Mouse (Mus musculus) intestine, postnatal 0 days (tissue): ENCODE data around the gene Prokr2. TPM values are rescaled to one million over a fixed set of nuclear protein-coding genes. Genes with fewer than 3 reads are reported as not detected.

Experiments
- ATAC-seq: fragments of 200-750 bp; cut with Nextera tagmentation; 2 replicates; pipeline ENCODE4 v1.8.0; 2017; ENCODE audit warnings: mild to moderate bottlenecking, moderate TSS enrichment, moderate library complexity
- H3K27ac ChIP-seq: fragments of 300-500 bp; sonication (generic); 2 replicates; pipeline ENCODE4 v1.5.1; 2014; ENCODE audit warnings: mild to moderate bottlenecking, low read depth, low read length, moderate library complexity
- H3K27me3 ChIP-seq: fragments of 300-500 bp; sonication (generic); replicated peaks from 2 replicates; pipeline ENCODE4 v1.6.1; 2014; ENCODE audit warnings: low read length, mixed read lengths; ENCODE audit not compliant: control insufficient read depth, insufficient read depth
- H3K36me3 ChIP-seq: fragments of 300-500 bp; sonication (generic); 2 replicates; pipeline ENCODE4 v1.6.1; 2014; ENCODE audit warnings: mild to moderate bottlenecking, moderate library complexity; ENCODE audit not compliant: control insufficient read depth, insufficient read depth
- H3K4me1 ChIP-seq: fragments of 300-500 bp; sonication (generic); replicated peaks from 2 replicates; pipeline ENCODE4 v1.6.1; 2014; ENCODE audit warnings: antibody characterized with exemption, low read length, mixed read lengths; ENCODE audit not compliant: control insufficient read depth, insufficient read depth
- H3K4me2 ChIP-seq: fragments of 300-500 bp; sonication (generic); replicated peaks from 2 replicates; pipeline ENCODE4 v1.6.1; 2014; ENCODE audit warnings: low read depth, mild to moderate bottlenecking, moderate library complexity
- H3K4me3 ChIP-seq: fragments of 300-500 bp; sonication (generic); 2 replicates; pipeline ENCODE4 v1.5.1; 2014; ENCODE audit warnings: low read depth, low read length
- H3K9ac ChIP-seq: fragments of 300-500 bp; sonication (generic); 2 replicates; pipeline ENCODE4 v1.6.1; 2014; ENCODE audit warnings: mild to moderate bottlenecking, low read depth, low read length
- H3K9me3 ChIP-seq: fragments of 300-500 bp; sonication (generic); 2 replicates; pipeline ENCODE4 v1.6.1; 2016; ENCODE audit warnings: mixed run types; ENCODE audit not compliant: control insufficient read depth
- CTCF ChIP-seq: sonication (generic); IDR thresholded peaks from 2 replicates; pipeline ENCODE4 v1.5.1; 2016; ENCODE audit warnings: low read depth, mild to moderate bottlenecking, control low read depth, antibody characterized with exemption, moderate library complexity
- WGBS: fragments of 180-500 bp; shearing (Covaris S2); extraction: QIAGEN DNeasy Blood & Tissue Kit; methylation state at CpG from one replicate; pipeline ENCODE4 v1.1.7; 2014; 5-methylcytosine and 5-hydroxymethylcytosine counted together
- polyA plus RNA-seq: library from polyadenylated mRNA; unstranded; fragments of >200 nt; fragmentation: Nextera tagmentation; extraction: Ambion mirVana; gene quantifications from 2 replicates; pipeline ENCODE4 v1.2.1, GENCODE M21; 2015

Prokr2 gene
- polyA plus RNA-seq, 1 experiment from 2014 or later: 0.17 TPM

- H3K27ac ChIP-seq: no peak overlapping the region
These were observed 16.8 kb downstream of the Prokr2 start for GRCm38 (mm10) chr2:132368433-132368832.

GRCm38 (mm10) chr2:132343846-132344245 lies 41.4 kb downstream of the Prokr2 start:
- H3K4me3 ChIP-seq: no peak overlapping the region
- no peaks in the 10 kb centered on the region for H3K4me1 ChIP-seq
- H3K27me3 ChIP-seq: no peaks in the 10 kb centered on the region
- H3K27ac ChIP-seq: no peak overlapping the region
- TF ChIP-seq CTCF: no peak
- no peak overlapping the region for H3K9ac ChIP-seq
- no peak overlapping the region for H3K4me2 ChIP-seq
- WGBS: 88% methylated on average over 11 of the region's 11 CpGs
- ATAC-seq: no peak
- no peaks in the 10 kb centered on the region for H3K9me3 ChIP-seq
- no peaks in the 10 kb centered on the region for H3K36me3 ChIP-seq

More at GRCm38 (mm10) chr2:132368433-132368832, 16.8 kb downstream of the Prokr2 start:
- no peak for TF ChIP-seq CTCF
- H3K4me3 ChIP-seq: no peak overlapping the region
- H3K9ac ChIP-seq: no peak overlapping the region
- no peak overlapping the region for H3K4me2 ChIP-seq
- no peak for ATAC-seq
- H3K27me3 ChIP-seq: no peaks in the 10 kb centered on the region
- WGBS: 72% methylated on average over 3 of the region's 3 CpGs
- no peaks in the 10 kb centered on the region for H3K36me3 ChIP-seq
- H3K4me1 ChIP-seq: no peaks in the 10 kb centered on the region
- H3K9me3 ChIP-seq: no peaks in the 10 kb centered on the region

GRCm38 (mm10) chr2:132341293-132341692 lies 44.0 kb downstream of the Prokr2 start:
- no peak for ATAC-seq
- 87% methylated on average over 3 of the region's 3 CpGs for WGBS
- H3K27ac ChIP-seq: no peak overlapping the region
- H3K4me3 ChIP-seq: no peak overlapping the region
- H3K4me2 ChIP-seq: no peak overlapping the region
- no peaks in the 10 kb centered on the region for H3K27me3 ChIP-seq
- H3K9me3 ChIP-seq: no peaks in the 10 kb centered on the region
- no peaks in the 10 kb centered on the region for H3K4me1 ChIP-seq
- no peak overlapping the region for H3K9ac ChIP-seq
- TF ChIP-seq CTCF: no peak
- no peaks in the 10 kb centered on the region for H3K36me3 ChIP-seq

GRCm38 (mm10) chr2:132340350-132340749 lies 44.9 kb downstream of the Prokr2 start:
- WGBS: 40% methylated on average over 2 of the region's 2 CpGs

GRCm38 (mm10) chr2:132337202-132337601 lies 48.0 kb downstream of the Prokr2 start:
- H3K4me1 ChIP-seq: no peaks in the 10 kb centered on the region
- no peak overlapping the region for H3K4me3 ChIP-seq
- no peak for ATAC-seq
- no peak overlapping the region for H3K9ac ChIP-seq
- no peaks in the 10 kb centered on the region for H3K36me3 ChIP-seq
- H3K9me3 ChIP-seq: no peaks in the 10 kb centered on the region
- no peak overlapping the region for H3K27ac ChIP-seq
- H3K27me3 ChIP-seq: no peaks in the 10 kb centered on the region
- no peak overlapping the region for H3K4me2 ChIP-seq
- WGBS: 82% methylated on average over 2 of the region's 2 CpGs
- TF ChIP-seq CTCF: no peak

More at GRCm38 (mm10) chr2:132340350-132340749, 44.9 kb downstream of the Prokr2 start:
- H3K9me3 ChIP-seq: no peaks in the 10 kb centered on the region
- ATAC-seq: no peak
- H3K27me3 ChIP-seq: no peaks in the 10 kb centered on the region
- H3K36me3 ChIP-seq: no peaks in the 10 kb centered on the region
- no peak overlapping the region for H3K27ac ChIP-seq
- no peak overlapping the region for H3K4me2 ChIP-seq
- no peak for TF ChIP-seq CTCF
- no peak overlapping the region for H3K9ac ChIP-seq
- no peaks in the 10 kb centered on the region for H3K4me1 ChIP-seq
- H3K4me3 ChIP-seq: no peak overlapping the region

- H3K4me3 ChIP-seq: no peak overlapping the region
- no peaks in the 10 kb centered on the region for H3K27me3 ChIP-seq
- no peaks in the 10 kb centered on the region for H3K9me3 ChIP-seq
- no peak overlapping the region for H3K4me2 ChIP-seq
- no peak overlapping the region for H3K27ac ChIP-seq
- TF ChIP-seq CTCF: no peak
- H3K4me1 ChIP-seq: no peaks in the 10 kb centered on the region
- H3K9ac ChIP-seq: no peak overlapping the region
- H3K36me3 ChIP-seq: no peaks in the 10 kb centered on the region
- no peak for ATAC-seq
- WGBS: 67% methylated on average over 4 of the region's 4 CpGs
These were observed 61.7 kb downstream of the Prokr2 start for GRCm38 (mm10) chr2:132323541-132323940.

GRCm38 (mm10) chr2:132320516-132320915 lies 64.7 kb downstream of the Prokr2 start:
- Histone ChIP-seq H3K9ac (no peak overlapping the region), H3K4me1 (no peaks in the 10 kb centered on the region)
- WGBS: 75% methylated on average over 5 of the region's 5 CpGs

More at GRCm38 (mm10) chr2:132320516-132320915, 64.7 kb downstream of the Prokr2 start:
- Histone ChIP-seq H3K4me3 (no peak overlapping the region), H3K27ac (no peak overlapping the region), H3K9me3 (no peaks in the 10 kb centered on the region), H3K4me2 (no peak overlapping the region), H3K27me3 (no peaks in the 10 kb centered on the region), H3K36me3 (no peaks in the 10 kb centered on the region)
- ATAC-seq: no peak
- no peak for TF ChIP-seq CTCF
